In genomic region chr14:118713408-118713807, GRCm38 (mm10) we compare ENCODE assay signal across 8 mouse cellular contexts. TPM values are rescaled to one million over a fixed set of nuclear protein-coding genes. Genes with fewer than 3 reads are reported as not detected.
DNase-seq lines count a peak whose midpoint lies in the region; ATAC-seq and TF ChIP-seq lines count a peak whose summit lies in the region.

No protein-coding gene starts in this region.

- no peaks in the 10 kb centered on the region for H3K27me3 ChIP-seq in hindbrain, embryonic 11.5 days (ENCODE audit: control insufficient read depth, insufficient read depth, low read length)
- H3K27me3 ChIP-seq in limb, embryonic 15.5 days, result peaks cover 15% of the 10 kb centered on the region
- no peaks in the 10 kb centered on the region for H3K27me3 ChIP-seq in small intestine, adult 2 months (ENCODE audit: control insufficient read depth, insufficient read depth, low read length)

- intact Hi-C loops in left cerebral cortex, postnatal 4 days (cut with DNase I), result no loop called here

- peak overlapping the region; percentile 27 for H3K4me3 ChIP-seq in hindbrain, embryonic 11.5 days (ENCODE audit: low read depth, low read length)
- H3K4me3 ChIP-seq in limb, embryonic 15.5 days, result peak overlapping the region; percentile 19; the same call in 1 of the 2 replicates
- H3K4me3 ChIP-seq in small intestine, adult 2 months (ENCODE audit: low read depth, low read length), result peak overlapping the region; percentile 53

- no peaks in the 10 kb centered on the region for H3K36me3 ChIP-seq in hindbrain, embryonic 11.5 days (ENCODE audit: control insufficient read depth, insufficient read depth, low read length)
- no peaks in the 10 kb centered on the region for H3K36me3 ChIP-seq in limb, embryonic 15.5 days
- H3K36me3 ChIP-seq in small intestine, adult 2 months (ENCODE audit: control insufficient read depth, insufficient read depth, low read length), result no peaks in the 10 kb centered on the region

- H3K9ac ChIP-seq in hindbrain, embryonic 11.5 days (ENCODE audit: low read depth, low read length), result no peak overlapping the region
- H3K9ac ChIP-seq in limb, embryonic 15.5 days, result no peak overlapping the region

- no peak for TF ChIP-seq CTCF in small intestine, adult 2 months (IDR thresholded peaks at IDR 0.05; ENCODE audit: extremely low read depth, insufficient read length, insufficient replicate concordance, low read depth, low read length)

- TF ChIP-seq POLR2A in small intestine, adult 2 months (IDR thresholded peaks at IDR 0.05; ENCODE audit: low read depth, low read length), result no peak

- no peaks in the 10 kb centered on the region; the same call in 1 of the 2 replicates for H3K4me1 ChIP-seq in hindbrain, embryonic 11.5 days (replicated peaks; ENCODE audit: control insufficient read depth, insufficient read depth, low read length)
- peaks cover 23% of the 10 kb centered on the region for H3K4me1 ChIP-seq in limb, embryonic 15.5 days
- peaks cover 3% of the 10 kb centered on the region; the same call in 1 of the 2 replicates for H3K4me1 ChIP-seq in small intestine, adult 2 months (ENCODE audit: control insufficient read depth, insufficient read depth, insufficient read length, low read length)

- no peaks in the 10 kb centered on the region for H3K9me3 ChIP-seq in hindbrain, embryonic 11.5 days (ENCODE audit: control insufficient read depth, low read length)
- no peaks in the 10 kb centered on the region for H3K9me3 ChIP-seq in limb, embryonic 15.5 days

- H3K4me2 ChIP-seq in hindbrain, embryonic 11.5 days (replicated peaks; ENCODE audit: low read depth, low read length), result peak overlapping the region; percentile 58
- H3K4me2 ChIP-seq in limb, embryonic 15.5 days, result peak overlapping the region; percentile 37

- DNase-seq in frontal cortex, postnatal 14 days (ENCODE audit: low spot score in 2 of 2), result no peak
- peak; percentile 35 for DNase-seq in embryo, embryonic 11 days
- DNase-seq in hindbrain, embryonic 11.5 days (ENCODE audit: low spot score), result peak; percentile 46
- DNase-seq in left cerebral cortex, postnatal 4 days, result no peak
- no peak for DNase-seq in T-cell, adult 2 months (ENCODE audit: low spot score)

- 2% methylated on average over 18 of the region's 18 CpGs for WGBS in hindbrain, embryonic 11.5 days
- WGBS in limb, embryonic 15.5 days, result 4% methylated on average over 18 of the region's 18 CpGs
- WGBS in small intestine, adult 2 months, result 2% methylated on average over 18 of the region's 18 CpGs

- ATAC-seq in frontal cortex, adult (ENCODE audit: low TSS enrichment), result peak; percentile 51
- ATAC-seq in hindbrain, embryonic 11.5 days (ENCODE audit: low FRiP score), result peak; percentile 68; the same call in 1 of the 2 replicates
- ATAC-seq in limb, embryonic 15.5 days (ENCODE audit: insufficient number of reproducible peaks, low FRiP score, low TSS enrichment, low read depth), result no peak

- H3K27ac ChIP-seq in hindbrain, embryonic 11.5 days (ENCODE audit: low read depth, low read length), result no peak overlapping the region
- no peak overlapping the region for H3K27ac ChIP-seq in limb, embryonic 15.5 days
- no peak overlapping the region for H3K27ac ChIP-seq in small intestine, adult 2 months (ENCODE audit: insufficient read depth, low read depth, low read length)

RNA-seq across cellular contexts. Expression of gene Abcc4, which starts 7.4 kb away (rescaled TPM):
- 3.2 and 3.9 TPM in 2 replicates for polyA plus RNA-seq in hindbrain, embryonic 11.5 days (2014; fragmentation: Nextera tagmentation; extraction: Ambion mirVana)
- polyA plus RNA-seq in limb, embryonic 15.5 days (2015; fragmentation: Nextera tagmentation; extraction: Ambion mirVana), result 1.4 and 1.8 TPM in 2 replicates
- polyA plus RNA-seq in small intestine, adult 2 months (2012; rRNA removed), result 0.84 and 1.3 TPM in 2 replicates
- total RNA-seq in left cerebral cortex, postnatal 4 days (2021), result 1 to 10 TPM; 4.3 to 4.6 TPM

Comparison
In these comparisons a context has a peak if more than half of its experiments do, and no peak if none do; other contexts are left out.
1. DNase-seq: peak in embryo, embryonic 11 days (single experiment) and hindbrain, embryonic 11.5 days (single experiment); none in frontal cortex, postnatal 14 days (0 of 2), left cerebral cortex, postnatal 4 days (single experiment) and T-cell, adult 2 months (single experiment).
2. Peak in every context shown above with its lines, with median percentiles within 50 percentile points of each other: H3K4me3 ChIP-seq.